Mouse (Mus musculus) layer of hippocampus, adult 11-12 months (tissue): Measurements from ENCODE around the gene H2-Ab1.

Experiments
- DNase-seq: peaks from one replicate; pipeline ENCODE4 v3.0.0; 2022; ENCODE audit warnings: low spot score

Gene H2-Ab1

DNA sequence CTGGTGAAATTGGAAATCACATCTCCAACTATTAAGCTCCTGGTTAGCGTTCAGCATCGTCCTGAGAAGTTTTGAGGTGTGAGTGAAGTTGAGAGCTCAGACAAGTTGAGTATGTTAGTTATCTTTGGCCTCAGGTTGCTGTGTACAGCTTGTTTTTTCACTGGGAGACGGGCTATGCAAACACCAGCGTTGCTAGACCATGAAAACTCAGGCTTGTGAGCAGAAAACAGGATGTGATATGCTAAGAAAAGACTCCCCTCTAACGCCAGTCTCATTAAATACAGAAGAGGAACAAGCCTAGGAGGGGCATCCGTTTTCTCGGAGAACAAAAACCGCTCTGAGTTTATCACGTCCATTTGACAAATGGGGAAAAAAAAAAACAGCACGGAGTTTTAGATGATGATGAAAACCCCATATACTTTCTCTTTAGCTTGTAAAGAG is 17.9 kb upstream of the H2-Ab1 start:
- no peak for DNase-seq

DNA sequence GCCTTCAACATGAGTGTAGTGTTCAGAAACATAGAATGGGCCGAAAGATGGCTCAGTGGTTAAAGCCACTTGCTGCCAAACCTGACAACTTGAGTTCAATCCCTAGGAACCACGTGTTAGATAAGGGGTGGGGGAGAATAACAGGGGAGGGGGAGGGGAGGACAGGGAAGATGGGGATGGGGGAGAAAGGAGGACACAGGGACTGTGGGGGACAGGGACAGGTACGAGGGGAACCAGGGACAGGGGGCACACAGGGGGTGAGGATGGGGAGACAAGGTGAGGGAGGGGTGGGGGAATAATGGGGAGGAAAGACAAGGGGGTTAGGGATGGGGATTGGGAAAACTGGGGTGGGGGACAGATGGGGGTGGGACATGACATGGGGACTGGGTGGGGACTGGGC is 17.1 kb upstream of the H2-Ab1 start:
- no peak for DNase-seq

DNA sequence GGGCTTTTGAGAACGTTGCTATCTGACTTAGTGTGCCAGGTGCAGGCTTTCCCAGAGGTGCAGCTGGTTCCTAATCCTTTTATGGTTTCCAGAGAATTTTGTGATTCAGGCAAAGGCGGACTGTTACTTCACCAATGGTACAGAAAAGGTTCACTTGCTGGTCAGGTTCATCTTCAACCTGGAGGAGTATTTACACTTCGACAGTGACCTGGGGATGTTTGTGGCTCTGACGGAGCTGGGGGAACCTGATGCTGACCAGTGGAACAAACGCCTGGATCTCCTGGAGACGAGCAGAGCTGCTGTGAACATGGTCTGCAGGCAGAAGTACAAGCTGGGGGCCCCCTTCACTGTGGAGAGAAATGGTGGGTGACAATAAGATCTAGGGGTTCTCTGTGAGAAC is 16.6 kb upstream of the H2-Ab1 start:
- DNase-seq: no peak

DNA sequence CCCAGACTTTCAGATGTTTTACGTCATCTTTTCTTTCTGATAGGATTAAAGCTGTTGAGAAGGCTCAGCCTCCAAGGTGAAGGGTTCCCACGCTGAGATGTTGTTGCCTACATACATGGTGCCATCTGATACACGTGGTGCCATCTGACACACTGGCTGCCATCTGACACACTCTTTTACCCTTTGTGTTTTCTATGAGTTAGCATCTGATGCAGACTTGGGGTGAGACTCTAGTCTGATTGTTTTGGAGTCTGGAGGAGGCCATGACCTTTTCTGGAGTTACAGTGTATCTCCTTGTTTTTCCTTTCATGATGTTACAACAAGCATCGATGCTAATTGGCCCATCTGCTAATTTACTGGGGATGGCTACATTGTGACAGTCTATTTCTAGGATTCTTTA is 12.8 kb upstream of the H2-Ab1 start:
- DNase-seq: no peak

DNA sequence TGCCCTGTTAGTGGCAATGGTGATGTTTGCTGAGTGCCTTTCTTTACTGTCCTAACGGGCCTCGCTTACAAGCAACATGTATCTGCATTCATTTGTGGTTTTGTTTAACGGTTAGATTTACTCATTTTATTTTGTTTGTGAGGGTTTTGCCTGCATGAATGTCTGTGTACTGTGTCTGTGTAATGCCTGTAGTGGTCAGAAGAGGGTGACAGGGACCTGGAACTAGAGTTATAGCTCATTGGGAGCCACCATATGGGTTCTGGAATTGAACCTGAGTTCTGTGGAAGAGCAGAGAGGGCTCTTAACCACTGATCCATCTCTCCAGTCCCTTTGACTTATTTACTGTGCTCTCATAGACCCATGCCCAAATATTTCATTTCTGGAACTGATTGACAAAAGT is 10.4 kb upstream of the H2-Ab1 start:
- no peak for DNase-seq

DNA sequence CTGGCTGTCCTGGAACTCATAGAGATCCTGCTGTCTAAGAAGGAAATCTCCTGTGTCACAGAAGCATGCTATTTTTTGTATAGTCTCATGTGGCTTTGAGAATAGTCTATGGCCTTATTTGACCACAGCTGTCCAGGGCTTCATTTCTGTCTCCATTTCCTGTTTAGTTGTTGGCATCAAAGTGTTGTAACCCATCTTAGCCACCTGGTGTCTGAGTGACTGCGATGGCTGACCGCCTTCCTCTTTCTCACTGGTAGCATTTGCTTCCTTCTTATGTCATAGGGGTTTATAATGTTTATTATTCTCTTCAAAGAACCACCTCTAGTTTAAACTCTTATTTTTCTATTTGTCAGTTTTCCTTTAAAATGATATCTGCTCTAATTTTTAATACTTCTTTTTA is 8.7 kb upstream of the H2-Ab1 start:
- DNase-seq: no peak

DNA sequence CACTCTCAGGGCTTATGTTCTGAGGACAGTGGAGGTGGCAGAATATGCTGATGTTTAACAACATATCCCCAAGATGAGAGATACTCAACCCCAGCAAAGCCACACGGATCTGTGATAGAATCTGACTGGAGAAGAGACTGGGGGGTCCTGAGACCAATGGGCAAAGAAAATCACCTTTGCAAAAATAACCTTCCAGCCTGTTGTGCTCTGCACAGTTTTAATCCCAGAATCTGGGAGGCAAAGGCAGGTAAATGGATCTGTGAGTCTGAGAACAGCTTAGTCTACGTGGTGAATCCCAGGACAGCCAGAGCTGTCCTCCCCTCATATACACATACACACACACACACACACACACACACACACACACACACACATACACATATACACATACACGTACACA is 8.1 kb upstream of the H2-Ab1 start:
- no peak for DNase-seq

DNA sequence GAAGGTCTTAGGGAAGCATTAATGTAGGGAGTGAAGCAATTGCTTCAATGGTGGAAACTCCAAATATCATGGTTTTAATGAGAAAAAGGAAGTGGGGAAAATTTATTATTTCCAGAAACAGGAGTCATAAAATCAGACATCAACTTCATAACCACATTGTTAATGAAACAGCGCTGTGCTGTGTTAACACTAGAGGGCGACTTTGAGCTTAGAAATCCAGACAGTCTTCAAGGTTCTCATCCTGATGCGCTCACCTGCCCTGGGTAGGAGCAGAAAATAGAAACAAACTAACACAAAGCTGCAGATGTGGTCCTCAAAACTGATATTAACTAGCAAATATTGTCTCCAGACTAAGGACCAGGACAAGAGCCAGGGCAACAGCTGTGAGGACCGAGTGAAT is 7.6 kb upstream of the H2-Ab1 start:
- DNase-seq: peak; percentile 54

DNA sequence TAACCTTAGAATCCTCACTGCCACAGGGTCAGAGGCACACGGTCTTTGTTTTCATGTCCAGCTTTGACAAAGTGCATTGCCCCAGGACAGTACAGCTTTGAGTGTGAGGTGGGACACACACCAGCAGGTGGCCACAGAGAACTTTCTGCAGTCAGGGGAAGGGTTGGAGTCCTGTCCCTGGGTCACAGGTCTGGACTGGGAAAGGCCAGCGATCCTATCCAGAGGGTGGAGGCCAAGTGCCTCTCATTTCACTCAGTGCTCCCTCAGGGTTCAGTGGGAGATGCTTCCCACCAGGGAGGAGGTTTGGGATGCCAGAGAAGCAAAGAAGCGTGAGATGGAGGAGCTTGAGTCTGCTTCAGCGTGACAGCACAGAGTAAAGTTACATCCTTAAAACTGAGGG is 5.8 kb upstream of the H2-Ab1 start:
- DNase-seq: no peak

DNA sequence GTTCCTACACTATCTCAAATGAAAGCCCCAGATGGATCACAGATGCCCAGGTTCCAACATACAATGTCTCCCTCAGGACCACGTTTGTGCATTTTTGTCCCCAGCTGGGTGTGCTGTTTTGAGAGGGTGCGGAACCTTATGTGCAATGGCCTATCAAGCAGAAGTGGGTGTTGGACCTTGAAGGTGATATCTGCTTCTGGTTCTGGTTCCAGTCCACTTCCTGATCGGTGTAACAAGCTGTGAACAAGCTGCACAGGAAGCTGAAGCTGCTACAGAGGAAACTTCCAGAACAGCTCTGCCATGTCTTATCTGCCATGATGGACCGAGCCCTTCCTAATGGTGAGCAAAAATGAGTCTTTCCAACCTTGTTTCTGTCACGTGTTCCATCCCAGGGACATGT is 988 bp upstream of the H2-Ab1 start:
- no peak for DNase-seq

DNA sequence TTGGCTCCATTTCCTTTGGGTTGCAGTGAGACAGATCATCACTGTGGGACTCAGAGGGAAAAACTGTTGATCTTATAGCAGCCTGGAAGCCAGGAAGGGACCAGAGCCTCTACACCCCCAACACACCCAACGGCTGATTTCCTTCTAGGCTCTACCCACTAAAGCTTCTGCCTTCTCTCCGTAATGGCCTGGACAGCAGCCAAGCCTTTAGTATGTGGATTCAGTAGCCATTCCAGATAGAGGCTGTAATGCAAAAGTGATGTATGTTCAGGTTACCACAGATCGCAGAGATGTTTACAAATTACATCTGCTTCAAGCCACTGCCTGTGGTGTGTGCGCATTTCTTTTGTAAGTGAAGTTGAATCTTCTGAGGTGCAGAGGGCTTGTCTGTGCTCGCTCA is 3.1 kb downstream of the H2-Ab1 start:
- DNase-seq: no peak

DNA sequence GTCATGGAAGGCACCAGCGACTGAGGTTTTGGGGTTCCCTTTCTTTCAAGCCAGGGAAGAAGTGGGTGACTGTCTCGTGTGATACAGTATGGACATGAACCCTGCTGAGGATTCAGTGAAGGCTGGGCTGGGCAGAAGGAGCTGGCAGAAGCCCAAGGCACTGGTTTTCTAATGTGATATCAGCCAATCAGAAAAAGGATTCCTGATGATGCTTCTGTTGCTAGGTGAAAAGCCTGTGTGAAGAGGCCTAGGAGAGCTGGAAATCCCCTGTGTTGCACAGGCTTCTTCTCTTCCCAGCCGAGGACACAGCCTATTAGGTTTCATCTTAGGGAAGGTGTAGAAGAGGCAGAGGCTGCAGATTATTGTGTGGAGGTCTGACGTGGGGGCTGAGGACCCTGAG is 4.0 kb downstream of the H2-Ab1 start:
- DNase-seq: peak; percentile 86

DNA sequence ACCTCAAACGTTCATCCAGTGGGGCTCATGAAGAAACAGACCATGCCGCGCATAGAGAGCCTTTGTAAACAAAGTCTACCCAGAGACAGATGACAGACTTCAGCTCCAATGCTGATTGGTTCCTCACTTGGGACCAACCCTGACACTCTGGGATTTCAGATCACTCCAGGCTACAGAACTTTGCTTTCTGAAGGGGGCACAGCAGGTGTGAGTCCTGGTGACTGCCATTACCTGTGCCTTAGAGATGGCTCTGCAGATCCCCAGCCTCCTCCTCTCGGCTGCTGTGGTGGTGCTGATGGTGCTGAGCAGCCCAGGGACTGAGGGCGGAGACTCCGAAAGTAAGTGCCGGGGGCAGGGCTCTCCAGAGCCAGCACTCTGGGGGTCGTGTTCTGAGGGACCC is 5.6 kb downstream of the H2-Ab1 start:
- DNase-seq: peak; percentile 81

DNA sequence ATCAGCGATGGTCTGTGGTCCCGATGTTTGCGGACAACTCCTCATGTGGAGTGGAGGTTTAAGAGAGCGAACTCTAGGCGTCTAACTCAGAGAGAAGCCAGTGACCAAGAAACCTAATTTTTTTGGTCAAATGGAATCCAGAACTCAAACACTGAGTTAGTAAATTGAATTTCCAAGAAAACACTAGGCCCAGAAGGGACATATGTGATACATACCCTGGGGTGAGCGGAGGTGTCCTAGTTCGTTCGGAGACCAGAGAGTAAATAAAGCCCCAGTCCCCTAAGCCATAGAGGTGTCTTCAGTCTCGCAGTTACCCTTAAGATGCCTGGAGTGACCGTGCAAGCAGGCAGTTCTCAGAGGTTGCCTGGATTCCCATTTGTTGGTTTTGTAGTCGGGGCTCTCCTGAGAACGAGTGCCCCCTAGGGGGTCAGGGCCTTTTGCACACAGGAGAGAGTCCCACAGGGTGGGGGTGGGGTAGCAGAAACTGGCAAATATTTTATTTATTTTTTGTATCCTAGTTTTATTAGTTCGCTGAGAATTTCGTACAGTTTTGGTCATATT is 6.4 kb downstream of the H2-Ab1 start:
- no peak for DNase-seq

DNA sequence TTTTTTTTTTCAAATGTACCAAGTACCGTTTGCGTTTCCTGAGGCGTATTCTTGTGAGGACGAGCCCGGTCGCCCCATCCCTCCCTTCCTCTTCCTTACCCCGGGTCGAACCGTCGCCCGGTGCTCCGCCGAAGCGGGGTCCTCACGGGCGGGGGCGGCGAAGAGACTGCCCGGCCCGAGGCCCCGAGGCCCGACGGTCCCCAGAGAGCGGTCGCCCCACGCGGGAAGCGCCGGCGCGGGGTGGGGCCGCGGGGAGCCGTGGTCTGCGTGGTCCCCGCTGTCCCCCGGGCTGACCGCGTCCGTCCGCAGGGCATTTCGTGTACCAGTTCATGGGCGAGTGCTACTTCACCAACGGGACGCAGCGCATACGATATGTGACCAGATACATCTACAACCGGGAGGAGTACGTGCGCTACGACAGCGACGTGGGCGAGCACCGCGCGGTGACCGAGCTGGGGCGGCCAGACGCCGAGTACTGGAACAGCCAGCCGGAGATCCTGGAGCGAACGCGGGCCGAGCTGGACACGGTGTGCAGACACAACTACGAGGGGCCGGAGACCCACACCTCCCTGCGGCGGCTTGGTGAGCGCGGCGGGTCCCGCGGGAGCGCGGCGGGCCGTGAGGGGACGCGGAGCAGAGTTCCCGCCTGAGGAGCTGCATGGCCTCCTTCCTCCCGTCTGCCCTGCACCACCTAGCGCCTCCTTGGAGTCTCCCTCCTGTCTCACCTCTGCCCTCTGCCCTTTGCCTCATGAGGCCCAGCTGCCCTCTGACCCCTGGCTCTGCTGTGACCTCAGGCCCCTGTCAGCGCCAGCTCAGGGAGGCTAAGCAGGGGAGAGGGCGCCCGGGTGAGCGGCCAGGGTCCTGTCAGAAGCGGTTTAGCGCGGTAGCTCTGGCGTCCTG is 7.2 kb downstream of the H2-Ab1 start:
- no peak for DNase-seq

DNA sequence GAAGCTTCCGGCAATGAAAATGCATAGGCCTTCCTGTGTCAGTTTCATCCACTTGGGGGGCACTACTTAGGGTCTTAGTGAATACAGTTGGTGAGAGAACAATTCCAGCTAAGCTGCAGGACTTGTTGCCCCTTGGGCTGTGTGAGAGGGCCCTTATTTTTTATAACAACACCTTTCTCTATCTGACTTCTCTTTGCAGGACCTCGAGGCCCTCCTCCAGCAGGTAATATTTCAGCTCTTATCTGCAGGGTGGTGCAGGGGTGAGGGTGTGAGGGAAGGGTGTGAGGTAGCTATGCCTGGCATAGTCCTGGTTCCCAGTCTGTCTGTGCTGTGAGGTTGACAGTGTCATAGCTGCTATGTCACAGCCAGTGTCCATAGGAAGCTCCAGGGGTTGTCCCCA is 10.8 kb downstream of the H2-Ab1 start:
- DNase-seq: no peak

DNA sequence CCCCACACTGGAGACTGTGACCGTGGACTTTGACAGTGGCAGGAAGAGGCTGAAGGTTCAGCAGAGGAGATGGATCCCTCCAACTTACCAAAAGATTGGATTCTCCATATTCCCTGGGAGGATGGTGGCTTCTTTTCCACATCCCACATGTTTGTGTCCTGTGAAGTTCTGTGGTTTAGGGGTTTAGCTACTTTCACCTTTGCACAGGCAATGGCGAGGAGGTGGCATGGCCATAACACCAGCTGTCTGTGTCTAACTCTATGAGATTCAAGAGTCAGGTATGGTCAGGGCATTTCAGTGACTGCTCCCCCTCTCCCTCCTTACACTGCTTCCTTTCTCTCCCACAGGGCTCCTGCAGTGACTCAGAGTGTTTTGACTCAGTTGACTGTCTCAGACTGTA is 11.3 kb downstream of the H2-Ab1 start:
- DNase-seq: no peak

DNA sequence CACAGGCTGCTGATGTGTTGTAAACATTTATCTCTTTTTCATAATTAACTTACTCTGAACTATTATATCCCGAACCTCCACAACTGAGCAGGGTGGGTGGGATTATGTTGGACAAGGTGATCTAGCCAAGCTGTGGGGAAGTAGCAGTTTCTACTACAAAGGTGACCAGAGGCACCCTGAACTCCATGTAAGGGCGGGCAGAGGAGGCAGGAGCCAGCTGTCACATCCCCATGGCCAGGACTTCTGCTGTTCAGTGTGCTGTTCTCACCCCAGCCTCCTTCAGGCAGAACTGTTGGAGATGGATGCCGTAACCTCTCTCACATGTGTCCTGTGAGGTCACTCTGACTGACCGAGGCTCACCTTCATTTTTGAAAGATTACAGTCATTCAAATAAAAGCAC is 12.3 kb downstream of the H2-Ab1 start:
- no peak for DNase-seq

DNA sequence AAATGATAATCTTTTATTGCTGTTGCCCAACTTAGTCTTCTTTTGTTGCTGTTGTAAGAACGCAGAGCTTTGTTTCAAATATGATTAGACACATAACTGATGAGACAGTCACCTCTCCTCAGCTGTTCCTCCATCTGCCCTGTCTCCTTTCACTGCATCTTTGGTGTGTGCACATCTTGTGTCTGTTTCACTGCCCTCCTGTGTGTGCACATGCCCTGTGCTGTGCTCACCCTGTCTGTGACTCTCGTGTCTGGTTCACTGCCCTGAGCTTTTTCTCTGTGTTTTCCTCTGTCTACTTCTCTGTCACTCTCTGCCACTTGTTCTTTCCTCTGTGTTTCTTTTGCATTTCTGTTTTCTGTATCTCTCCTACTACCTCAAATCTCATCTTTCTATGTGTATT is 12.7 kb downstream of the H2-Ab1 start:
- no peak for DNase-seq

DNA sequence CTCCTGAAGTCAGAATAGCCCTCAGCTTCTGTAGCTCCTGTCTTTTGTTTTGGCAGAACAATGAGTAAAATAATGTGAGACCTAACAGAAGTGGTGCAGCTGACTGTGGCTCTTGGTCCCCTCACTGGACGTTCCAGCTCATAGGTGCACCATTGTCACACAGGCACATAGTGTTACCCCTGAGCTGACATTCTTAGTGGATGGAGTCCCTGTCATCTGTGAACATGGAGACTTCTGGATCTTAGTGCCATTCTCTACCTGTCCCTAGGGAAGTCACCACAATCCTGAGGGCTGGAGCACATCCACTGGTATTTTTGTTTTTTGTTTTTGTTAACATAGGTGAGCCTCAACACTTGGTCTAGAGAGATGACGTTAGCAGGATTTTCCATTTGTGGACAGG is 13.5 kb downstream of the H2-Ab1 start:
- no peak for DNase-seq

DNA sequence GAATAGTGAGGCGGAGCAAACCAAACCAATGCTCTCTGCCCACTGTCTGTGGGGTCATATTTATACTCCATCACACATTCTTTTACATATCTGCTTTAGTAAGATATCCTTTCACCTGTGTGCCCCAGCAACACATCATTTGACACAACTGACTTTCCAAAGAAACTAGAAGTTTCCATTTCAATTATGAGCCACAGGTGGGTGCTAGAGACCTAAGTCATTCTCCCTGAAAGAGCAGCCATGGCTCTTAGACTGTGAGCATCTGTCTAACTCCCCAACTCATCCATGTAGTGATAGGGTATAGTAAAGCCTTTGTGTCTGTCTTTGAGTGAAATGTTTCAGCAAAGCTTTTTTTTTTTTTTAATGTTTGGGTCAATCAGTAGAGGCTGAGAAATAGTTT is 14.6 kb downstream of the H2-Ab1 start:
- no peak for DNase-seq

DNA sequence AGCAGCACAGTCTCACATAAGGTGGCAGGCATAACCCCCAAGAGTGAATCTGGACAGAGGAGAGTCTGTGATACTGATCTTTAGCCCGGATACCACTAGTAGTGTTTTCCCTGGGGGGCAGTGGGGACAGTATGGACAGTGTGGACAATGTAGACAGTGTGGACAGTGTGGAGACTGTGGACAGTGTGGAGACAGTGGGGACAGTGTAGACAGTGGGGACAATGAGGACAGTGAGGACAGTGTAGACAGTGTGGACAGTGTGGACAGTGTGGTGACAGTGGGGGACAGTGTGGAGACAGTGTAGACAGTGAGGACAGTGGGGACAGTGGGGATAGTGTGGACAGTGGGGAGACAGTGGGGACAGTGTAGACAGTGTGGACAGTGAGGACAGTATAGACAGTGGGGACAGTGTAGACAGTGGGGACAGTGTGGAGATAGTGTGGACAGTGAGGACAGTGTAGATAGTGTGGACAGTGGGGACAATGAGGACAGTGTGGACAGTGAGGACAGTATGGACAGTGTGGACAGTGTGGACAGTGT is 23.1 kb downstream of the H2-Ab1 start:
- no peak for DNase-seq

DNA sequence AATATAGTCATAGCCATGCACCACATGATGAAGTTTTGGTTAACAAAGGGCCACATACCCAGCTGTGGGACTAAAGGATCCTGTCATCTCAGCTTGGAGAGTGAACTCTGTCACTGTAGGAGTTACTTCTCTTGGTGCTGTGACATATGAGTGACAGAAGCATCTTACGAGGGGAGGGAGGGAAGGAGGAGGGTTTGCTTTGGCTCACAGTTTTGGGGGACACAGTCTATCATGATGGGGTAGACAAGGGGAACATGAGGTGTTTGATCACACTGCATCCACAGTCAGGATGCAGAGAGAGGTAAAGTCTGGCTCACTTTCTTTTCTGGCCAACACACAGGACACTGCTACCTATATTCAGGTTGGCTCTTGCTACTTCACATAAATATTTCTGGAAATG is 24.3 kb downstream of the H2-Ab1 start:
- DNase-seq: no peak

DNA sequence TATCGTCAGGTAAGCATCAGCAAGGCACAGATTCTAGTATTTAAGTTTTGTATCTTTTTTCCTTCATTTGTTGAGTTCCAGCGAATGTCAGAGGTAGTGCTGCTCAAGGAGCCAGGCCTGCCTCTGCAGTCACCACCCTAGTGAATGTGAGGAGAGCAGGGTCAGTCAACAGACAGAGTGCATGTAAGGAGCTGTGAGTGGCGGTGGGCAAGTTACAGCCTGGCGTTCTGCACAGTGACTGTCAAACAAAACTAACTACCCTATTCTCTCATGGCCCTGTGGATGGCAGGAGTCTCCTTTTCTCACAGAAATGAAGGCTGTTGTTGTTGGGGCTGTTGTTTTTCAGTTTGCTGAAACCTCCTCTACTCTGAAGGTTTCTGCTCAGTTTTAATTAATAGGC is 27.9 kb downstream of the H2-Ab1 start:
- DNase-seq: no peak
